Mouse (Mus musculus) heart, embryonic 10.5 days (tissue): ENCODE data around the gene Rxfp4. TPM values are rescaled to one million over a fixed set of nuclear protein-coding genes. Genes with fewer than 3 reads are reported as not detected.
"Not testable (repeated sequence)": the region's sequence is repeated elsewhere in the genome, so short reads cannot be mapped to it uniquely, and the experiment has no call there.

ENCODE experiments used
- DNase-seq: peaks from one replicate; pipeline ENCODE4 v3.0.0-alpha.2; 2017; ENCODE audit warnings: low spot score
- H3K27ac ChIP-seq: fragments of 300-500 bp; sonication (generic); 2 replicates; pipeline ENCODE4 v1.5.1; 2016; ENCODE audit warnings: mild to moderate bottlenecking
- H3K27me3 ChIP-seq: fragments of 300-500 bp; sonication (generic); 2 replicates; pipeline ENCODE4 v1.6.1; 2016; ENCODE audit warnings: mild to moderate bottlenecking; ENCODE audit not compliant: poor library complexity, insufficient read depth, severe bottlenecking
- H3K36me3 ChIP-seq: fragments of 300-500 bp; sonication (generic); 2 replicates; pipeline ENCODE4 v1.6.1; 2016; ENCODE audit warnings: mild to moderate bottlenecking, moderate library complexity
- H3K4me1 ChIP-seq: fragments of 300-500 bp; sonication (generic); 2 replicates; pipeline ENCODE4 v1.6.1; 2016; ENCODE audit warnings: mild to moderate bottlenecking
- H3K4me3 ChIP-seq: fragments of 300-500 bp; sonication (generic); 2 replicates; pipeline ENCODE4 v1.5.1; 2016; ENCODE audit warnings: mild to moderate bottlenecking, moderate library complexity
- H3K9me3 ChIP-seq: fragments of 300-500 bp; sonication (generic); 2 replicates; pipeline ENCODE4 v1.6.1; 2016; ENCODE audit warnings: mild to moderate bottlenecking, moderate library complexity
- WGBS: fragments of 180-500 bp; shearing (Covaris S2); methylation state at CpG from one replicate; pipeline ENCODE4 v1.1.7; 2016; 5-methylcytosine and 5-hydroxymethylcytosine counted together
- polyA plus RNA-seq: library from polyadenylated mRNA; unstranded; fragments of >200 nt; fragmentation: Nextera tagmentation; extraction: Ambion mirVana; gene quantifications from 2 replicates; pipeline ENCODE4 v1.2.1, GENCODE M21; 2016

The Rxfp4 gene
- polyA plus RNA-seq, 1 experiment from 2014 or later, result not detected

DNA sequence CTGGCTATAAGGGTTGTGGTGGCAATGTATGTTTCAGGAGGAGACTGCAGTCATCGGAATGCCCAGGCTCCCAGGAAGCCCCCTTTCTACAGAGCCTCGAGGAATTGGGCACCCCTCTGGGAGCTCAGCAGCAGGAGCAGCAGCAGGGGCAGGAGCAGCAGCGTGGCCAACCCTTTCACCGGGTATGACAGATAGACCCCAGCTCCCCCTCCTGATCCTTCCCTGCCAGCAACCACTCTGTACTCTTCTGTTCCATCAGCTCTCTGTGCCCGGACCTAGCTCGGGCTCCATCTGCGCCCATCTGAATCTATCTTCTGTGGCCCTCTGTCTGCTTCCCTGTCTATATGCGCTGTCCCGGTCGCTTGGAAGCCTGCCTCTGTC is 45.2 kb downstream of the Rxfp4 start:
- H3K27me3 ChIP-seq, result no peaks in the 10 kb centered on the region
- H3K4me1 ChIP-seq, result peaks cover 40% of the 10 kb centered on the region
- WGBS, result 21% methylated on average over 10 of the region's 10 CpGs
- H3K36me3 ChIP-seq, result no peaks in the 10 kb centered on the region
- peak overlapping the region; percentile 77 for H3K27ac ChIP-seq
- DNase-seq, result no peak
- H3K9me3 ChIP-seq, result no peaks in the 10 kb centered on the region
- peak overlapping the region; percentile 61 for H3K4me3 ChIP-seq

DNA sequence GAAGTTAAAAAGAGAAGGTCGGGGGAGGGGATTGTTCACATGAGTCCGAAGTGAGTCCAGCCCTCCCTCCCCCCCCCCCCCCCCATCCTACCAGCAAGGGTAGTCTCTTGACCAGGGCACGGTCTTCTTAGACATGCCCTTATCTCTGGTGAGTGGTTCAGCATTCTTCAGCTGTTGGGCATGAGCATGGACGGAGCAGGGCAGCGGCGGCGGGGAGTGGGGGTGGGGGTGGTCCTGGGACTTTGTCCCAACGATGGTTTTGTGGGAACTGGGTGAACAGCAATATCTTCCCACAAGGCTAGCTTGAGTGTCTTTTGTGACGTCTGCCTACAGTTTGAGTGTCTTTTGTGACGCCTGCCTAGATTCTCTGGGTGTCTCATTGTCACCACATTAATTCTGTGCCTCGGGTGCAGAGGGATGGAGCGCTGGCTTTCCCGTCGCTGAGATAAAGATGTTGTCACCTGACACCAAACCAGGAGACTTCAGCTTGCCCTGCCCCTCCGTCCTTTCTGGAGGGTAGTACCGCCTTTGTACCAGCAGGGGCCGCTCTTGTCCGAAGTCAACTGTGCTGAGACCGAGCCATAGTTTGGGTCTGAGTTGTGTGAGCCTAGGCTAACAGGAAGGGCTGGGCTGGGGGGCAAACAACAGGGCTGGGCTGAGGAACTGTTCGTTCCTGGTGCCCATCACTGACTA is 45.7 kb downstream of the Rxfp4 start:
- H3K9me3 ChIP-seq, result no peaks in the 10 kb centered on the region
- H3K27ac ChIP-seq, result peak overlapping the region; percentile 77
- DNase-seq, result peak; percentile 94
- WGBS, result under 1% methylated on average over 20 of the region's 20 CpGs
- H3K36me3 ChIP-seq, result no peaks in the 10 kb centered on the region
- peak overlapping the region; percentile 61 for H3K4me3 ChIP-seq
- H3K27me3 ChIP-seq, result no peaks in the 10 kb centered on the region
- peaks cover 40% of the 10 kb centered on the region for H3K4me1 ChIP-seq

DNA sequence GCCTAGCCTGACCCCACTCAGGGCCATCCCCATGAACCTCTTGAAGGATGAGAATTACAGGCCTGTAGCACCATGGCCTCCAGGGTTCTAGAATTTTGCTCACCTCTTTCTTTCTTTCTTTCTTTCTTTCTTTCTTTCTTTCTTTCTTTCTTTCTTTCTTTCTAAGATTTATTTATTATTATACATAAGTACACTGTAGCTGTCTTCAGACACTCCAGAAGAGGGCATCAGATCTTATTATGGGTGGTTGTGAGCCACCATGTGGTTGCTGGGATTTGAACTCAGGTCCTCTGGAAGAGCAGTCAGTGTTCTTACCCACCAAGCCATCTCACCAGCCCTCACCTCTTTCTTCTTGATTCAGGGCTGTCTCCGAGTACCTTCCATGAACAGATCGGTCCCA is 47.3 kb downstream of the Rxfp4 start, which contains the start of gene Arhgef2:
Arhgef2 (plus strand) TSS at position 301 of the 400 bp plus-strand sequence.
- Histone ChIP-seq H3K4me1 (peaks cover 40% of the 10 kb centered on the region), H3K27ac (peak within 1 kb of the TSS; percentile 77; the same call in 1 of the 2 replicates), H3K4me3 (peak within 1 kb of the TSS; percentile 61)
- 86% methylated on average over 2 of the region's 2 CpGs for whole genome bisulfite sequencing
- H3K27me3 ChIP-seq, H3K36me3 ChIP-seq, DNase-seq, H3K9me3 ChIP-seq: not testable (repeated sequence)

DNA sequence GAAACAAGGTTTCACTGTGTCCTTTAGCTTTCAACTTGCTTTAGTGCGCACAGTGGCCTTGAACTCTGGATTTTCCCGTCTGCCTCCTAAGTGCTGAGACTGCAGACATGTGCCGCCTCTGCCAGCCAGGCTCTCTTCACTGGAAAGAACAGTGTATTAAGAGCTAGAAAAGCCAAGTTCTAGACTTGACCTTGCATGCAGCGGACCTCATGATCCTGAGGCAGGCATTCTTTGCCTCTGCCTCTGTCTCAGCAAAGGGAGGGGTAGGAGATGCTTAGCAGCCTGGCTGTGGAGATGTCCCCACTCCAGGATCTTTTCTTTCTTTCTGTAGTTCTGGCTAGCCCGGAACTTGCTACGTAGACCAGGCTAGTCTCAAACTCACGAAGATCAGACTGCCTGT is 48.1 kb downstream of the Rxfp4 start:
- Histone ChIP-seq H3K4me1 (peaks cover 40% of the 10 kb centered on the region), H3K36me3 (no peaks in the 10 kb centered on the region), H3K27ac (no peak overlapping the region), H3K27me3 (no peaks in the 10 kb centered on the region), H3K9me3 (no peaks in the 10 kb centered on the region), H3K4me3 (no peak overlapping the region)
- WGBS, result 84% methylated on average over 7 of the region's 7 CpGs
- DNase-seq, result no peak

DNA sequence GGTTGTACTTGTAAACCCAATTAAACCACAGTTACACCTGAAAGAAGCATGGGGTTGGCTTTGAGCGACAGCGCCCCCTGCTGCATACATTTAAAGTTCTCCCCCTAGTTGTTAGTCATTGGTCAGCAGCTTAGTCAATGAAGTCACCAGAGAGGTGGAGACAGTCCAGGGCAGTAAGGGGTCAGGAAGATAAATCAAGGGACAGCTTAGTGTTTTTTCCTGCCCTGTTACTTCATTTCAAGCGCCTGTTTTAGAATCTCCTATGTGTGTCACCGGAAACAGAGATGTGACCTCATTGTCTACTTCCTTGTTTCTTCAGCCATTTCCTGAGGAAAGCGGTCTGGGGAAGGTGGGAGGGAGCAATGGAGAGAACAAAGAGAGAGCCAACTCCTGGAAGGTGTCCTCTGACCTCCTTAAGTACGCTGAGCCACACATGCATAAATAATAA is 49.2 kb downstream of the Rxfp4 start:
- peaks cover 34% of the 10 kb centered on the region for H3K4me1 ChIP-seq
- H3K27ac ChIP-seq, result 0 out of 2 replicates have a peak overlapping the region, but pooled peaks have one; percentile 37
- no peaks in the 10 kb centered on the region for H3K9me3 ChIP-seq
- no peaks in the 10 kb centered on the region for H3K36me3 ChIP-seq
- peak; percentile 86 for DNase-seq
- 22% methylated on average over 6 of the region's 6 CpGs for WGBS
- H3K4me3 ChIP-seq, result no peak overlapping the region
- H3K27me3 ChIP-seq, result no peaks in the 10 kb centered on the region

DNA sequence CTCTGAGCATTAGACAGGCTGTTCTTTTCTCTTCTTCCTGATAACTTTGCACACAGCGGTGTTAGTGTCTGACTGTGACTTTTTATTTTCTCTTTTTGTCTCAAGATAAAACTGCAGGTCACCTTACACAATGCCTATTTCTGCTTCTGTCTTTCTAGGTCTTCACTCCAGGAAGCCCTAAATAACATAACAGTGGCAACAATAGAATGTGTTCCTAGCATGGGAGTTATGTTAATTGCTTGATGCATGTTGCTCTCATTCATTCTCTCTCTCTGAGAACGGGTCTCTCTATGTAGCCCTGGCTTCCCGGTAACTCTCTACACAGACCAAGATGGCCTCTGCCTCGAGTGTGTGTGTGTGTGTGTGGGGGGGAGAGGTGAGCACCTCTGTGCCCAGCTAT is 50.5 kb downstream of the Rxfp4 start:
- no peak for DNase-seq
- Histone ChIP-seq H3K9me3 (no peaks in the 10 kb centered on the region), H3K27ac (no peak overlapping the region), H3K4me1 (peaks cover 25% of the 10 kb centered on the region), H3K4me3 (no peak overlapping the region), H3K27me3 (no peaks in the 10 kb centered on the region), H3K36me3 (no peaks in the 10 kb centered on the region)
- 80% methylated on average over 4 of the region's 4 CpGs for WGBS

Other genes with a start within 250 kb of the Rxfp4 start
- gene Pmf1, start 242.8 kb downstream of the Rxfp4 start, polyA plus RNA-seq, result 131 and 149 TPM in 2 replicates
- 16.8 and 17.5 TPM in 2 replicates for gene Slc25a44, start 228.0 kb downstream of the Rxfp4 start, polyA plus RNA-seq
- 1.7 and 4.3 TPM in 2 replicates for gene Sema4a, start 192.0 kb downstream of the Rxfp4 start, polyA plus RNA-seq
- gene Lmna, start 143.2 kb downstream of the Rxfp4 start, polyA plus RNA-seq, result 57.7 and 80.7 TPM in 2 replicates
- gene Mex3a, start 120.7 kb downstream of the Rxfp4 start, polyA plus RNA-seq, result 11.6 and 22.8 TPM in 2 replicates
- 1.1 and 1.6 TPM in 2 replicates for gene Rab25, start 104.8 kb downstream of the Rxfp4 start, polyA plus RNA-seq
- gene Lamtor2, start 100.1 kb downstream of the Rxfp4 start, polyA plus RNA-seq, result 154 and 190 TPM in 2 replicates
- gene Ubqln4, start 99.4 kb downstream of the Rxfp4 start, polyA plus RNA-seq, result 49.5 and 62.2 TPM in 2 replicates
- gene Ssr2, start 77.3 kb downstream of the Rxfp4 start, polyA plus RNA-seq, result 184 and 207 TPM in 2 replicates
- 82.5 and 108 TPM in 2 replicates for gene Arhgef2, start 47.2 kb downstream of the Rxfp4 start, polyA plus RNA-seq
- 73.3 and 87.3 TPM in 2 replicates for gene Khdc4, start 32.7 kb upstream of the Rxfp4 start, polyA plus RNA-seq
- 40.5 and 42.5 TPM in 2 replicates for gene Rit1, start 63.7 kb upstream of the Rxfp4 start, polyA plus RNA-seq
- 11.8 and 15.8 TPM in 2 replicates for gene Syt11, start 122.0 kb upstream of the Rxfp4 start, polyA plus RNA-seq
- gene Gon4l, start 182.1 kb upstream of the Rxfp4 start, polyA plus RNA-seq, result 11.4 and 13.7 TPM in 2 replicates